Mouse (Mus musculus) hindbrain, embryonic 14.5 days (tissue): ENCODE measurements at regions not wholly inside any gene's neighbourhood (a gene's known extent, or its start where the extent isn't known, plus 50 kb on each side); places are given as distances from the start of the nearest gene placed in this dataset.

Experiments used
- ATAC-seq: fragments of 200-750 bp; cut with Nextera tagmentation; 2 replicates; pipeline ENCODE4 v1.8.0; 2017; ENCODE audit warnings: moderate number of reproducible peaks, mild to moderate bottlenecking, moderate TSS enrichment, moderate library complexity; ENCODE audit not compliant: low FRiP score
- DNase-seq: peaks from one replicate; pipeline ENCODE4 v3.0.0-alpha.2; 2015; ENCODE audit warnings: low spot score
- H3K27ac ChIP-seq: fragments of 300-500 bp; sonication (generic); 2 replicates; pipeline ENCODE4 v1.5.1; 2014; ENCODE audit warnings: mild to moderate bottlenecking, moderate library complexity
- H3K27me3 ChIP-seq: fragments of 300-500 bp; sonication (generic); 2 replicates; pipeline ENCODE4 v1.6.1; 2014; ENCODE audit warnings: mild to moderate bottlenecking, low read length, mixed read lengths; ENCODE audit not compliant: control insufficient read depth, insufficient read depth
- H3K36me3 ChIP-seq: fragments of 300-500 bp; sonication (generic); replicated peaks from 2 replicates; pipeline ENCODE4 v1.6.1; 2014; ENCODE audit not compliant: control insufficient read depth, insufficient read depth
- H3K4me1 ChIP-seq: fragments of 300-500 bp; sonication (generic); replicated peaks from 2 replicates; pipeline ENCODE4 v1.6.1; 2014; ENCODE audit warnings: antibody characterized with exemption, low read length, mixed read lengths; ENCODE audit not compliant: control insufficient read depth, insufficient read depth
- H3K4me2 ChIP-seq: fragments of 300-500 bp; sonication (generic); replicated peaks from 2 replicates; pipeline ENCODE4 v1.6.1; 2014; ENCODE audit warnings: mild to moderate bottlenecking, moderate library complexity
- H3K4me3 ChIP-seq: fragments of 300-500 bp; sonication (generic); replicated peaks from 2 replicates; pipeline ENCODE4 v1.5.1; 2014; ENCODE audit warnings: mild to moderate bottlenecking, low read length
- H3K9ac ChIP-seq: fragments of 300-500 bp; sonication (generic); 2 replicates; pipeline ENCODE4 v1.6.1; 2014
- H3K9me3 ChIP-seq: fragments of 300-500 bp; sonication (generic); 2 replicates; pipeline ENCODE4 v1.6.1; 2016; ENCODE audit warnings: low read length; ENCODE audit not compliant: control insufficient read depth
- WGBS: fragments of 180-500 bp; shearing (Covaris S2); extraction: QIAGEN DNeasy Blood & Tissue Kit; methylation state at CpG from one replicate; pipeline ENCODE4 v1.1.7; 2014; 5-methylcytosine and 5-hydroxymethylcytosine counted together

DNA sequence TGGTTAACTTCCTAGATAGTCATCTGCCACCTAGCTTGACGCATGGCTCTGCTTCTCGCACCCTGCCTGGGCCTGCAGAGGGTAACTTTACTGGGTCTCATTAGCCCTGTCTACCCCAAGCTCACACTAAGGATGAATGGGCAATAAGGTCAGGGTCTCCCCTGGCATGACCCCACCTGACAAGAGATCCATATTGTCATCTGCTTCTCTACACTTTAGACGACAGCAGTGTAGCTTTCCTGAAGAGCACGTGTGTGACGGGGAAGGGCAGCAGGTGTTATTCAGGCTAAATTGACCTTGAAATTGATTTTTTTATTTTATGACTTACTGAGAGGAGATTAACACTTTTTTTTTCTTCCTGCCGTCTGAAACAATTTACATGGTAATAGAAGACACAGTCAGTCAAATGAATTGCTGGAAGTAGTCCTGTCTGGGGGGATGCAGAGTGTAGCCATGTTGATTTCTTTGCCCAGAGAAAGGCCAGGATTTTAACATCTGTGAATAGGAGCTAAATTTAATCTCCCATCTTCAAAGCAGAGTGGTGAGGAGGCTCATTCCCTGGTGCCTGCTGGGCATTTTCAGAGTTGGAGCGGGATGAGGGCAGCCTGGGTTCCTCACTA is 267.7 kb upstream of the Eef2kmt start:
- no peaks in the 10 kb centered on the region for H3K36me3 ChIP-seq
- H3K4me1 ChIP-seq, result peaks cover 10% of the 10 kb centered on the region; the same call in 1 of the 2 replicates
- no peaks in the 10 kb centered on the region for H3K27me3 ChIP-seq
- DNase-seq, result no peak
- no peaks in the 10 kb centered on the region for H3K9me3 ChIP-seq
- ATAC-seq, result peak; percentile 14; the same call in 1 of the 2 replicates
- H3K9ac ChIP-seq, result no peak overlapping the region
- 44% methylated on average over 7 of the region's 7 CpGs for WGBS
- H3K4me2 ChIP-seq, result no peak overlapping the region
- H3K4me3 ChIP-seq, result no peak overlapping the region
- H3K27ac ChIP-seq, result peak overlapping the region; percentile 75; the same call in 1 of the 2 replicates

DNA sequence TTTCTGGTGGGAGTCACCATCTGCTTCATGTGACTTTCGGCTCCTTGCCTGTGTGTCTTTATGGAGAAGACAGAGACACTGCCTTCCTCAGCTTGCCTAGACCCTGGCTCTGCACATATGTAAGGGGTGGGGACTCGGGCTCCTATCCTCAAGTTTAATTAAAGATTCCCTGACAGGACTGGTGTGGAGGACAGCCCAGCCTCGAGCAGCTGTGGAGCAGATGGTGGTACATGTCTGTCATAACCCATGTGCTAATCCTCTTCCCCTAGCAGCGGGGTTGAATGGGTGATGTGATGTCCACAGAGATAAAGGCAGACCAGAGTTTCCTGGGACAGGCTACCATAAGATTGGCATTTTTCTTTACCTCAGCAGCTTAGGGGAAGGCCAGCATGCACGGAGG is 262.0 kb upstream of the Eef2kmt start:
- no peak overlapping the region for H3K27ac ChIP-seq
- H3K36me3 ChIP-seq, result no peaks in the 10 kb centered on the region
- H3K4me1 ChIP-seq, result 0 out of 2 replicates have a peak, but pooled peaks cover 6% of the 10 kb centered on the region
- ATAC-seq, result no peak
- no peak overlapping the region for H3K4me3 ChIP-seq
- H3K9me3 ChIP-seq, result no peaks in the 10 kb centered on the region
- no peak overlapping the region for H3K9ac ChIP-seq
- H3K4me2 ChIP-seq, result no peak overlapping the region
- H3K27me3 ChIP-seq, result no peaks in the 10 kb centered on the region
- 60% methylated on average over 5 of the region's 5 CpGs for WGBS
- no peak for DNase-seq

DNA sequence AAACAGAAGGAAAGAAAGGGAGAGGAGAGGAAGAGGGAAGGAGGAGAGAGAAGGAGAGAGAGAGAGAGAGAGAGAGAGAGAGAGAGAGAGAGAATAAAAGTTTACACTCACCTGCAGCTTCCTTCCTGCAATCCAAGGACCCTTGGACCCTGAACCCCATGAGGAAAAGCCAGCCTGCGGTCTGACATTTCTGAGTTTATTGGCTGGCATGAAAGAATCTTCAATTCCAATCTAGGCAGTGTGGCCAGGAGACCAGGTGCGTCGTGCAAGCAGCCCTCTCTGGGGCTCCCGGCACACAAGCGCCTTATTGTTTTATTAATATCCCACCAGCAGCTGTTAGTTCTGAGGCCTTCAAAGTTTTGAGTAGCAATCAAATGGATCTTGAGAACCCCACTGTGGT is 260.1 kb upstream of the Eef2kmt start:
- no peak for DNase-seq
- H3K4me2 ChIP-seq, result no peak overlapping the region
- WGBS, result 70% methylated on average over 5 of the region's 5 CpGs
- ATAC-seq, result no peak
- H3K9me3 ChIP-seq, result no peaks in the 10 kb centered on the region
- no peak overlapping the region for H3K9ac ChIP-seq
- no peak overlapping the region for H3K27ac ChIP-seq
- H3K36me3 ChIP-seq, result no peaks in the 10 kb centered on the region
- no peaks in the 10 kb centered on the region for H3K27me3 ChIP-seq
- peaks cover 6% of the 10 kb centered on the region; the same call in 1 of the 2 replicates for H3K4me1 ChIP-seq
- H3K4me3 ChIP-seq, result no peak overlapping the region

DNA sequence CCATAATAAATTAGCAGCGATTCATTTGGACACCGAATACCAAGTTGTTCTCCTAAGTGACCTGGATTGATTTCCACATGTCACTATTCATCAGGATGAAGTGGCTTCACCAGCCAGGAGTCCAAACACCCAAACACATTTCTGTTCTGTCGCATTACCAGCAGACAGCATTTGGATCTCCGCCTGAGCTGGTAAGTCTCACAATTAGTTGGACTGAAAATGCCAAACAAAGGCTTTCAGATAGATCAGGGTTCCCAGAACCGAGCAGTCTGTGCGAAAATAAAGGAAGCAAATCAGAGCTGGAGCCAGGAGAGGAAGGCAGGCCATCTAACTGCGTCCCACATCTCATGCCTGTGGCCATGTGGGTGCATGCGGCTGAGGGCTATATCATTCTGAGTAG is 251.5 kb upstream of the Eef2kmt start:
- H3K4me1 ChIP-seq, result no peaks in the 10 kb centered on the region; the same call in 1 of the 2 replicates
- DNase-seq (no peak), ATAC-seq (no peak)
- H3K9ac ChIP-seq, result no peak overlapping the region
- H3K4me2 ChIP-seq, result no peak overlapping the region
- no peaks in the 10 kb centered on the region for H3K27me3 ChIP-seq
- H3K9me3 ChIP-seq, result no peaks in the 10 kb centered on the region
- H3K27ac ChIP-seq, result 0 out of 2 replicates have a peak overlapping the region, but pooled peaks have one; percentile 47
- no peak overlapping the region for H3K4me3 ChIP-seq
- no peaks in the 10 kb centered on the region for H3K36me3 ChIP-seq
- WGBS, result 63% methylated on average over 8 of the region's 8 CpGs

DNA sequence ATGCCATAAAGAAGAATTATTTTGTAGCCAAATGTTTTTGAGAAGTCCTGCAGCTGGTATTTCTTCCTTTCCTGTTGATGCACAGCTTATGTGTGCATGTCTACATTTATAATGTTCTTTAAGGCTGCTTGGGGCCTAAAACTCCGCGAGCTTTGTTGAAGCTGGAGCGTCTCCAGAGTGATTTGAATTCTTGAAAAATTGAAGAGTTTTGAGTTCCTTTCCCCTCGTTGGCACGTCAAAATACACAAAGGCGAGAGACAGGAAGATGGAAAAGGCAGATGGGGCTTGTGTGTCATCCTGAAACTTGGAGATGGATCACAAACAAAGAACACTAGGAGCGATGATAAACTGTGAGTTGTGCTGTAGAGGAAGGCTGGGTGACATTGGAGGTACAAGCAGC is 246.2 kb upstream of the Eef2kmt start:
- H3K9me3 ChIP-seq, result no peaks in the 10 kb centered on the region
- no peaks in the 10 kb centered on the region for H3K4me1 ChIP-seq
- ATAC-seq, result no peak
- no peaks in the 10 kb centered on the region for H3K36me3 ChIP-seq
- no peak for DNase-seq
- H3K27ac ChIP-seq, result no peak overlapping the region
- H3K4me2 ChIP-seq, result no peak overlapping the region
- WGBS, result 90% methylated on average over 7 of the region's 7 CpGs
- H3K9ac ChIP-seq, result no peak overlapping the region
- H3K27me3 ChIP-seq, result no peaks in the 10 kb centered on the region
- no peak overlapping the region for H3K4me3 ChIP-seq

DNA sequence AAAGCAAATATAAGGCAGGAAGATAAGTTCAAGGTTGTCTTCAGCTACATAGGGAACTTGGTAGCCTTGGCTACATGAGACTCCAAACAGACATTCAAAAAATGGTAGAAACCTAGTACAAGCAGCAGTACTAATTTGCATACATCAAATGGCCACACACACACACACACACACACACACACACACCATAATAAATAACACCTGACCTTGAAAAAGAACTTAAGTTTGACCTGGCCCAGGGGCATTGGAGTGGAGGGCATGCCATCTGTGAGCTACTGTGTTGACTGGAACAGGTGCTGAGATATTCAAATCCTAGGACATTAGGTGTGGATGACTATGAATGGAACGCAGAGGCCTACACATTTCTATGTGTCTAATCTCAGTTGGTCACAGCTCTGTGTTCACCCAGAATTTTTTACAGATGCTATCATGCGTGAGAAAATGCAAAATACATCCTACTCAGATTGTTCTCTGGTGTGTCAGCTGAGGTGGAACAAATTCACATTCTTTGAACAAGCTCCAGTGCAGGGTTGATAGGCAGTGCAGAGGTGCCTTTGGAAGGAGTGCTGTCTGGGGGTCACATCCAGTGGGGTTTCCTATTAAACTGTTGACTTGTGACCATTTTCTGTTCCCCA is 240.4 kb upstream of the Eef2kmt start:
- Histone ChIP-seq H3K9ac (no peak overlapping the region), H3K27ac (no peak overlapping the region), H3K36me3 (no peaks in the 10 kb centered on the region), H3K4me1 (0 out of 2 replicates have a peak, but pooled peaks cover 6% of the 10 kb centered on the region), H3K4me2 (no peak overlapping the region), H3K9me3 (no peaks in the 10 kb centered on the region), H3K27me3 (no peaks in the 10 kb centered on the region), H3K4me3 (no peak overlapping the region)
- DNase-seq (no peak), ATAC-seq (no peak)
- WGBS, result 22% methylated on average over 2 of the region's 2 CpGs

DNA sequence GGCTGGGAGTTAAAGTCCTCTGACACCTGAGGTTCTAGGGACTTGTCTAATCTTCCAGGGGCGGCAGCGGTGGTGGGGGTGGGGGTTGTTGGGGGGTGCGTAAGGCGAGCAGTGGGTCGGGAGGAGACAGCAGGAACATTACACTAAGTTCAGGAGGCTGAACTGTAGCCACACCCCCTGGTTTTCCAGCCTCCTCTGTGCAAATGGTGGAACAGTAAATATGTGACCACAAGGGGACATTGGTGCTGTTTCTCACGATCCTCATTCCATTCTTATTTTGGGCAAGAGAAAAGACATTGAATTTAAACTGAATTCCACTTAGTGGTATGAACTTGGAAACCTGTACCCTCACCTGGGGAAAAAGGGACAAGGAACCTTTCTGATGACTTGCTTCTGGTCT is 237.6 kb upstream of the Eef2kmt start:
- Histone ChIP-seq H3K27ac (no peak overlapping the region), H3K4me1 (0 out of 2 replicates have a peak, but pooled peaks cover 6% of the 10 kb centered on the region), H3K9me3 (no peaks in the 10 kb centered on the region), H3K36me3 (no peaks in the 10 kb centered on the region), H3K27me3 (no peaks in the 10 kb centered on the region), H3K4me2 (no peak overlapping the region), H3K9ac (no peak overlapping the region), H3K4me3 (no peak overlapping the region)
- 36% methylated on average over 6 of the region's 6 CpGs for WGBS
- no peak for DNase-seq
- no peak for ATAC-seq

DNA sequence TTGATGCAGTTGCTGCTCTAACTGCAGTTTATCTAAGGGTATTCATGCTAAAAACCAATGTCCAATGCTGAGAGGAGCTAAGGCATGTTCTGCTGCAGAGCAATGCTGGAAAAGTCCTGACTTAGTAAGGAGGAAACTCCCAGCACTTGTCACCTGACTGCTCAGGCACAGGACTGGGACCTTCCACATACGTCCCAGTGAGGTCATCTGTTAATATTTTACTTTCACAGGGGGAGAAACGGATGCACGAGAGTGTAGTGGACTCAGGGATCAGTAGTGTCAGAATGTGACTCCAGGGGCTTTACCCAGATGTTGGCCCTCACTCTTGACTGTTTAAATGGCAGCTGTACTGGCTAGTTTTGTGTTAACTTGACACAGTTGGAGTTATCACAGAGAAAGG is 231.5 kb upstream of the Eef2kmt start:
- no peak overlapping the region for H3K4me3 ChIP-seq
- H3K4me2 ChIP-seq, result no peak overlapping the region
- H3K36me3 ChIP-seq, result no peaks in the 10 kb centered on the region
- H3K4me1 ChIP-seq, result no peaks in the 10 kb centered on the region
- H3K9ac ChIP-seq, result no peak overlapping the region
- WGBS, result 63% methylated on average over 3 of the region's 3 CpGs
- ATAC-seq (no peak), DNase-seq (no peak)
- H3K9me3 ChIP-seq, result no peaks in the 10 kb centered on the region
- no peaks in the 10 kb centered on the region for H3K27me3 ChIP-seq
- no peak overlapping the region for H3K27ac ChIP-seq

DNA sequence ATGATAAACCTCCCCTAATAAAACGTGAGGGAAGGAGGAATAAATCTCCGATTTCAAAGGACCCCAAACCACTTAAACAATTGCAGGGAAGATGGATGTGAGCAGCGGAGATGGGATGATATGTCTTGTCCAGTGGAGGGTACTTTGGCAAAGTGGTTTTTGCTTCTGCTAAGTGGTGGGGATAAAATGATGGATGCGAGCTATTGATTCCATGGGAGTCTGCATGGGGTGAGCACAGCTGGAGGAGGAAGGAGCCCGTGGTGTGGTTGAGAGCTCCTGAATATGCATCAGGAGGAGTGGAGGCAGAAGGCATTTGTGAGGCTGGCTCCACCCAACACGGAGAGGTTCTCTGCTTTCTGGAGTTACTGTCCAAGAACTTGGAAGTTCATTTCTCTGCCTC is 227.6 kb upstream of the Eef2kmt start:
- H3K27me3 ChIP-seq, result no peaks in the 10 kb centered on the region
- WGBS, result 15% methylated on average over 6 of the region's 6 CpGs
- DNase-seq, result no peak

More for the DNA sequence above, 227.6 kb upstream of the Eef2kmt start:
- Histone ChIP-seq H3K4me2 (no peak overlapping the region), H3K36me3 (no peaks in the 10 kb centered on the region), H3K27ac (no peak overlapping the region), H3K9ac (no peak overlapping the region), H3K4me1 (no peaks in the 10 kb centered on the region), H3K9me3 (no peaks in the 10 kb centered on the region), H3K4me3 (no peak overlapping the region)
- ATAC-seq, result no peak
